22 mouse cellular contexts compared by ENCODE assay signal in genomic region chr12:112561163-112561562, GRCm38 (mm10). TPM values are rescaled to one million over a fixed set of nuclear protein-coding genes. Genes with fewer than 3 reads are reported as not detected.
DNase-seq lines count a peak whose midpoint lies in the region; ATAC-seq and TF ChIP-seq lines count a peak whose summit lies in the region.
"Had no signal": no experiment of that assay in that cellular context is flagged by ENCODE, and none has a peak within 500 bp of the region (broad histone marks: within the 10 kb centered on the region; RNA-seq: fewer than 3 reads in every experiment).

No protein-coding gene starts in this region.

- H3K27me3 ChIP-seq in liver, adult 2 months (ENCODE audit: control insufficient read depth, insufficient read depth, low read length) = no peaks in the 10 kb centered on the region
- H3K27me3 ChIP-seq in liver, embryonic 11.5 days (replicated peaks; ENCODE audit: control insufficient read depth, insufficient read depth, low read length) = no peaks in the 10 kb centered on the region
- H3K27me3 ChIP-seq in myocyte (ENCODE audit: control insufficient read depth, insufficient read depth, insufficient read length) = no peaks in the 10 kb centered on the region
- H3K27me3 ChIP-seq in midbrain, embryonic 15.5 days (replicated peaks) = no peaks in the 10 kb centered on the region
- H3K27me3 ChIP-seq: CH12.LX, Patski had no signal

- no peaks in the 10 kb centered on the region for H3K9me3 ChIP-seq in liver, embryonic 11.5 days (ENCODE audit: control insufficient read depth, low read length)
- no peaks in the 10 kb centered on the region for H3K9me3 ChIP-seq in midbrain, embryonic 15.5 days
- H3K9me3 ChIP-seq: G1E had no signal

- no peak for ATAC-seq in liver, embryonic 11.5 days (replicated peaks; ENCODE audit: low FRiP score)
- ATAC-seq in midbrain, embryonic 15.5 days (replicated peaks) = no peak
- ATAC-seq: activated CD4-positive, CD25-positive, alpha-beta regulatory T cell, adult 4 months; CD4-positive, CD25-positive, alpha-beta regulatory T cell, adult 4 months; Patski had no signal

- H3K4me2 ChIP-seq in liver, embryonic 11.5 days = no peak overlapping the region
- H3K4me2 ChIP-seq in myocyte (ENCODE audit: low read depth) = peak overlapping the region; percentile 3
- no peak overlapping the region for H3K4me2 ChIP-seq in midbrain, embryonic 15.5 days

- no peak overlapping the region for H3K4me3 ChIP-seq in liver, adult 2 months (ENCODE audit: insufficient read depth, low read depth, low read length)
- no peak overlapping the region for H3K4me3 ChIP-seq in liver, embryonic 11.5 days (ENCODE audit: low read depth, low read length)
- no peak overlapping the region for H3K4me3 ChIP-seq in myocyte
- no peak overlapping the region for H3K4me3 ChIP-seq in midbrain, embryonic 15.5 days

- no peak for TF ChIP-seq CTCF in liver, adult 2 months (IDR thresholded peaks at IDR 0.05; ENCODE audit: low read depth, low read length)

- H3K36me3 ChIP-seq in liver, adult 2 months (ENCODE audit: control insufficient read depth, insufficient read depth, low read length) = no peaks in the 10 kb centered on the region
- no peaks in the 10 kb centered on the region for H3K36me3 ChIP-seq in liver, embryonic 11.5 days (ENCODE audit: control insufficient read depth, insufficient read depth, low read length)
- no peaks in the 10 kb centered on the region for H3K36me3 ChIP-seq in myocyte (ENCODE audit: control insufficient read depth, insufficient read depth)
- H3K36me3 ChIP-seq in midbrain, embryonic 15.5 days (replicated peaks) = no peaks in the 10 kb centered on the region
- H3K36me3 ChIP-seq: G1E had no signal

- no peak for TF ChIP-seq POLR2A in liver, adult 2 months (IDR thresholded peaks at IDR 0.05; ENCODE audit: extremely low read depth, insufficient read depth, low read length)
- no peak for TF ChIP-seq POLR2A in myocyte (IDR thresholded peaks at IDR 0.05; ENCODE audit: insufficient read length, low read depth)

- no peak overlapping the region for H3ac ChIP-seq in myocyte (ENCODE audit: control insufficient read depth, insufficient read length)

- no peak overlapping the region for H3K9ac ChIP-seq in liver, adult 2 months (ENCODE audit: low read depth, low read length)
- no peak overlapping the region for H3K9ac ChIP-seq in liver, embryonic 11.5 days (ENCODE audit: low read depth, low read length)
- no peak overlapping the region for H3K9ac ChIP-seq in midbrain, embryonic 15.5 days

- H3K27ac ChIP-seq in liver, adult 2 months (replicated peaks; ENCODE audit: insufficient read depth, low read depth, low read length) = no peak overlapping the region
- no peak overlapping the region for H3K27ac ChIP-seq in liver, embryonic 11.5 days (ENCODE audit: low read depth, low read length)
- H3K27ac ChIP-seq in midbrain, embryonic 15.5 days = no peak overlapping the region

- peak; percentile 65 for DNase-seq in liver, adult 2 months (ENCODE audit: extremely low read depth, low read depth, low spot score)
- no peak for DNase-seq in liver, embryonic 11.5 days (ENCODE audit: low spot score)
- peak; percentile 59 for DNase-seq in brain, adult 2 months (ENCODE audit: low read depth, low spot score)
- DNase-seq in heart, adult 11 months = no peak
- DNase-seq: adrenal gland, adult 2 months; adrenal gland, adult 8-10 months; adrenal gland, postnatal 10 days; adrenal gland, postnatal 14 days; adrenal gland, postnatal 25 days; adrenal gland, postnatal 36 days; B cell, adult 2 months; cerebellum, adult 11 months; cerebellum, adult 11-12 months; cerebellum, adult 18-20 months; cerebellum, adult 2 months had no signal

- 61% methylated on average over 3 of the region's 3 CpGs for WGBS in liver, adult 2 months
- WGBS in liver, embryonic 11.5 days = 70% methylated on average over 3 of the region's 3 CpGs
- 70% methylated on average over 3 of the region's 3 CpGs for WGBS in midbrain, embryonic 15.5 days

- H3K79me2 ChIP-seq in liver, adult 2 months (ENCODE audit: control insufficient read depth, insufficient read depth, low read length) = no peaks in the 10 kb centered on the region
- H3K79me2 ChIP-seq in myocyte (ENCODE audit: control insufficient read depth, insufficient read depth) = no peaks in the 10 kb centered on the region

- peaks cover 17% of the 10 kb centered on the region for H3K4me1 ChIP-seq in liver, adult 2 months (ENCODE audit: control insufficient read depth, insufficient read depth, low read length)
- H3K4me1 ChIP-seq in liver, embryonic 11.5 days (replicated peaks; ENCODE audit: control insufficient read depth, insufficient read depth, low read length) = no peaks in the 10 kb centered on the region; the same call in 1 of the 2 replicates
- H3K4me1 ChIP-seq in midbrain, embryonic 15.5 days = no peaks in the 10 kb centered on the region

TF ChIP-seq in myocyte, 11 proteins besides CTCF, POLR2A, EP300 and RAD21:
- TF ChIP-seq MYOD1 (IDR thresholded peaks at IDR 0.05; ENCODE audit: control insufficient read depth in 1 of 3, insufficient read length in 2 of 3, low read depth in 2 of 3) = peak in 1 of 3 experiments; percentile 58
- TF ChIP-seq TCF3 (IDR thresholded peaks at IDR 0.05; ENCODE audit: insufficient read length, low read depth) = no peak
- no peak for TF ChIP-seq E2F4 (IDR thresholded peaks at IDR 0.05; ENCODE audit: insufficient read depth)
- TF ChIP-seq USF1 (IDR thresholded peaks at IDR 0.05; ENCODE audit: low read depth) = no peak
- peak in 2 of 3 experiments; percentile 1 to 55 for TF ChIP-seq MYOG (IDR thresholded peaks at IDR 0.05; ENCODE audit: control insufficient read depth in 1 of 3, insufficient read depth in 1 of 3, insufficient read length in 2 of 3, low read depth in 2 of 3)

RNA-seq across cellular contexts. Expression of gene Inf2, which starts 27.4 kb away (rescaled TPM):
- total RNA-seq in liver, adult 2 months (2014; rRNA removed) = 15.5 and 22.9 TPM in 2 replicates
- polyA plus RNA-seq in liver, adult 2 months (2012; rRNA removed) = 24.6 and 30.7 TPM in 2 replicates
- 4.6 and 6.5 TPM in 2 replicates for polyA plus RNA-seq in liver, embryonic 11.5 days (2014; fragmentation: Nextera tagmentation; extraction: Ambion mirVana)
- 70.1 TPM for polyA plus RNA-seq in myocyte (2012; fragmentation: generic; extraction: Trizol)
- polyA plus RNA-seq in midbrain, embryonic 15.5 days (2015; fragmentation: Nextera tagmentation; extraction: Ambion mirVana) = 1.0 and 2.4 TPM in 2 replicates

RNA-seq across cellular contexts. Expression of gene Tmem179, which starts 44.6 kb away (rescaled TPM):
- total RNA-seq in liver, adult 2 months (2014; rRNA removed) = 0.07 TPM in 1 of 2 replicates, not detected in the other
- not detected in 2 replicates for polyA plus RNA-seq in liver, adult 2 months (2012; rRNA removed)
- polyA plus RNA-seq in liver, embryonic 11.5 days (2014; fragmentation: Nextera tagmentation; extraction: Ambion mirVana) = 0.70 and 0.71 TPM in 2 replicates
- polyA plus RNA-seq in myocyte (2012; fragmentation: generic; extraction: Trizol) = 0.01 TPM
- 87.0 and 90.2 TPM in 2 replicates for polyA plus RNA-seq in midbrain, embryonic 15.5 days (2015; fragmentation: Nextera tagmentation; extraction: Ambion mirVana)
- total RNA-seq: CH12.LX, G1E had no signal
- polyA plus RNA-seq: activated CD4-positive, CD25-positive, alpha-beta regulatory T cell, adult 4 months; CD4-positive, CD25-positive, alpha-beta regulatory T cell, adult 4 months had no signal

RNA-seq across cellular contexts. Expression of gene Adssl1, which starts 58.7 kb away (rescaled TPM):
- 20.5 and 21.7 TPM in 2 replicates for total RNA-seq in liver, adult 2 months (2014; rRNA removed)
- polyA plus RNA-seq in liver, adult 2 months (2012; rRNA removed) = 26.1 and 26.7 TPM in 2 replicates
- 5.6 and 7.4 TPM in 2 replicates for polyA plus RNA-seq in liver, embryonic 11.5 days (2014; fragmentation: Nextera tagmentation; extraction: Ambion mirVana)
- polyA plus RNA-seq in myocyte (2012; fragmentation: generic; extraction: Trizol) = 202 TPM
- polyA plus RNA-seq in midbrain, embryonic 15.5 days (2015; fragmentation: Nextera tagmentation; extraction: Ambion mirVana) = 3.1 and 3.6 TPM in 2 replicates
- total RNA-seq: G1E had no signal

Comparison
In these comparisons a context has a peak if more than half of its experiments do, and no peak if none do; other contexts are left out.
1. DNase-seq: peak in liver, adult 2 months (single experiment) and brain, adult 2 months (single experiment); none in liver, embryonic 11.5 days (single experiment) and heart, adult 11 months (single experiment).
2. RNA of gene Tmem179, which starts 44.6 kb away (polyA plus RNA-seq): 87.0 to 90.2 TPM in midbrain, embryonic 15.5 days; 0.70 to 0.71 TPM in liver, embryonic 11.5 days, not detected in liver, adult 2 months and 0.01 TPM in myocyte (single experiment); every median in the first group is over 10 times any median in the second.